Mouse (Mus musculus) bone marrow, adult 2 months (tissue): ENCODE results near the gene Pcsk2. TPM values are rescaled to one million over a fixed set of nuclear protein-coding genes. Genes with fewer than 3 reads are reported as not detected.

ENCODE experiments used
- H3K27ac ChIP-seq: fragments of 200-500 bp; 2 replicates; pipeline ENCODE4 v1.5.1; 2012; ENCODE audit warnings: low read depth, mild to moderate bottlenecking, control low read depth, inconsistent platforms, low read length; ENCODE audit not compliant: control insufficient read depth, poor library complexity, insufficient read depth
- H3K4me1 ChIP-seq: fragments of 200-500 bp; 2 replicates; pipeline ENCODE4 v1.6.1; 2011; ENCODE audit warnings: low read length; ENCODE audit not compliant: control insufficient read depth, insufficient read depth
- H3K4me3 ChIP-seq: fragments of 200-500 bp; replicated peaks from 2 replicates; pipeline ENCODE3; 2011; ENCODE audit warnings: mild to moderate bottlenecking, low read depth, low read length, control low read depth; ENCODE audit not compliant: control insufficient read depth
- CTCF ChIP-seq: fragments of 200-500 bp; IDR thresholded peaks from 2 replicates; pipeline ENCODE4 v1.5.1; 2011; ENCODE audit warnings: low read length, control low read depth; ENCODE audit not compliant: control insufficient read depth, insufficient read depth
- POLR2A ChIP-seq: fragments of 200-500 bp; IDR thresholded peaks from 2 replicates; pipeline ENCODE4 v1.6.1; 2011; ENCODE audit warnings: low read depth, mild to moderate bottlenecking, control low read depth, low read length, borderline replicate concordance; ENCODE audit not compliant: control insufficient read depth
- WGBS: fragments of 180-500 bp; shearing (Covaris S2); methylation state at CpG from one replicate; pipeline ENCODE4 v1.1.7; 2018; 5-methylcytosine and 5-hydroxymethylcytosine counted together
- polyA plus RNA-seq: library from polyadenylated mRNA; stranded (reverse); fragments of >200 nt; gene quantifications from 2 replicates; pipeline ENCODE4 v1.2.4, GENCODE M21; 2011; ENCODE audit warnings: low replicate concordance; ENCODE audit not compliant: missing spikeins, insufficient read depth, insufficient read length

Gene Pcsk2
- polyA plus RNA-seq, 1 experiment = 0.97 TPM

DNA sequence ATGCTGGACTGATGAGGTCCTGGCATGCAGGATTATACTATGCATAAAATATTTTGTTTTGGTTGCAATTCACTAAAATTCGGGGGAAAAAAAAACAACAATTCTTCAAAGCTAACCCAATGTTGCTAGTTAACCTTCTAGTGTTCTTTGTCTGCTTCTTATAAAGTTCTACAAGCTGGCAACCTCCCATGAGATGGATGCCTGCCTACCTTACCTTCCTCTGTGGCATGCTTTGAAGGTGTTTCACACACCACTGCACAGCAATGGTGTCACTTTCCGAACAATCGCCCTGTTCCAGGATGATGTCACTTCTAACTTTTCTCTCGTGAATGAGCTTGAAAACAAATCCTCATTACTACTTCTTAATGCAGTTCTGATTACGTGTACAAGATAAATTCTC, 68.8 kb downstream of the Pcsk2 start:
- Histone ChIP-seq H3K4me1 (no peaks in the 10 kb centered on the region), H3K27ac (no peak overlapping the region), H3K4me3 (no peak overlapping the region)
- WGBS = 71% methylated on average over 5 of the region's 5 CpGs
- TF ChIP-seq POLR2A (no peak), CTCF (no peak)

- Histone ChIP-seq H3K4me1 (no peaks in the 10 kb centered on the region), H3K4me3 (no peak overlapping the region), H3K27ac (no peak overlapping the region)
- TF ChIP-seq CTCF (no peak), POLR2A (no peak)
- WGBS = 54% methylated on average over 3 of the region's 3 CpGs
These were observed 75.0 kb downstream of the Pcsk2 start for GRCm38 (mm10) chr2:143620916-143621315.

GRCm38 (mm10) chr2:143623916-143624315, 78.0 kb downstream of the Pcsk2 start:
- H3K4me1 ChIP-seq = no peaks in the 10 kb centered on the region
- 48% methylated on average over 3 of the region's 3 CpGs for WGBS
- H3K27ac ChIP-seq = no peak overlapping the region
- H3K4me3 ChIP-seq = no peak overlapping the region
- TF ChIP-seq CTCF (no peak), POLR2A (no peak)

DNA sequence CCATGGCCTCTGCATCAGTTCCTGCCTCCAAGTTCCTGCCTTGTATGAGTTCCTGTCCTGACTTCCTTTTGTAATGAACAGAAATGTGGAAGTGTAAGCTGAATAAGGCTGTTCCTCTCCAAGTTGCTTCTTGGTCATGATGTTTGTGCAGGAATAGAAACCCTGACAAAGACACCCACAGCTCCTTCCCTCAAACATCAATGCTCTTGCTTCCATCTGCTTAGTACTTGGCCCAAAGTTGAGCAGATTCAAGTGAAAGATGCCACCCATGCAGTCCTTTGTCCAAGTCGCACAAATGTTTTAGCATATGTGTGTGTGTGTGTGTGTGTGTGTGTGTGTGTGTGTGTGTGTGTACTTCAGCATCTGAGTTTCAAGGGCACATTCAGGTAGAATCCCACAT, 97.3 kb downstream of the Pcsk2 start:
- no peaks in the 10 kb centered on the region for H3K4me1 ChIP-seq
- no peak for TF ChIP-seq CTCF
- no peak for TF ChIP-seq POLR2A
- no peak overlapping the region for H3K4me3 ChIP-seq
- no peak overlapping the region for H3K27ac ChIP-seq
- 79% methylated on average over 1 of the region's 1 CpGs for WGBS

DNA sequence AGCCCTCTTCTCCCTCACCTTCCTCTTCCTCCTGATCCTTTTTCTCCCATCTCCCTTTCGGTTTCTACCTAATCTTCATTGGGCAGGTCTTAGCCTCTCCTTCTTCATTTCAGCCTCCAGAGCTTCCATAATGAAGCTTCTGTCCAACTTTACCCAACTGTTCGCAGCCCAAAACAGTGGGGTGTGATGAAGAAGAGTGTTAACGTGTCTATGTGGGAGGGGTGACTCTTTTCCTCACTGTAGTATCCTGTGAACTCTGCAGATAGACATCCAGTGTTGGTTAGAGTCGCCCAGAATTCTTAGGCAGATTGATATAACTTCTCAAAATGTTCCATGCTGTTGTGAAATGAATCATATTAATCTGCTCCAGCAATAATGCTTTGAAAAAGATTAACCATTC, 98.4 kb downstream of the Pcsk2 start:
- Histone ChIP-seq H3K27ac (no peak overlapping the region), H3K4me3 (no peak overlapping the region), H3K4me1 (no peaks in the 10 kb centered on the region)
- TF ChIP-seq POLR2A (no peak), CTCF (no peak)
- 62% methylated on average over 4 of the region's 4 CpGs for WGBS

DNA sequence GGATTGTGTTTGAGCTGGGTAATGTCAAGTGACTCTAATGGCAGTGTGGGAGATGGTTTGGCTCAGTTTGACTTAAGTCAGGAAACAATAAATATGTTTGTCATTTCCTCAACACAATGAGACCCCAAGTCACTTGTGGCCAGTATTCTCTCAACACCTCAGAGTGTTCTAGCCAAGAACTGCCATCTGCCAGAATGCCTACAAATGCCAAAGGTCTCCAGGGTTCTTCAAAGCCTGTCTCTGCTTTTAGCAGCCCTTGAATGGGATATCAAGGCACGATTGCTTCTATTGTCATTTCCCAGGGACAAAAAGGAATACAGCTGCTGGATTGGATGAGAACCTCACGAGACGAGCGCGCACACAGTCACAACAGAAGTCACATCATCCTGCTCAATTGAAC, 100.0 kb downstream of the Pcsk2 start:
- WGBS = 73% methylated on average over 5 of the region's 5 CpGs
- no peak overlapping the region for H3K4me3 ChIP-seq
- TF ChIP-seq CTCF = no peak
- TF ChIP-seq POLR2A = no peak
- H3K4me1 ChIP-seq = no peaks in the 10 kb centered on the region
- no peak overlapping the region for H3K27ac ChIP-seq

DNA sequence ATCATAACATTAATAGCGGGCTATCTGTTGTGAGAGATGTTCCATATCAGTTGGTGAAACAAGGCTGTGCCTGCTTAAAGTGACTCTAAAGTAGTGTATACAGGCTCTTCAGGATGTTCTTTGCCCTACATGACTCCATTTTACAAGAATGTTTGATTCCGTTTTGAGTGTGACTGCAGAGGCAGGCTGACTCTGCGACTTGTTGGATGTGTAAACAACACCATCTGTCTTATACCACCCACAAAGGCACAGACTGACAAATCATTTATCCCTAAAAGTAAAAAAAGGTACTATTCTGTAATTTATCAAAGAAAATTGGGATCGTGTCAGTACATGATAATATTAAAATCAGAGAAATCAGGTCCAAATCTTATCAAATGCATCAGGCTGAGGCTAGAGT, 108.7 kb downstream of the Pcsk2 start:
- no peaks in the 10 kb centered on the region for H3K4me1 ChIP-seq
- no peak for TF ChIP-seq CTCF
- 76% methylated on average over 4 of the region's 4 CpGs for WGBS
- no peak overlapping the region for H3K4me3 ChIP-seq
- H3K27ac ChIP-seq = no peak overlapping the region

GRCm38 (mm10) chr2:143656968-143657367, 111.0 kb downstream of the Pcsk2 start:
- Histone ChIP-seq H3K27ac (no peak overlapping the region), H3K4me1 (no peaks in the 10 kb centered on the region), H3K4me3 (no peak overlapping the region)
- no peak for TF ChIP-seq POLR2A
- no peak for TF ChIP-seq CTCF
- WGBS = 54% methylated on average over 4 of the region's 4 CpGs

DNA sequence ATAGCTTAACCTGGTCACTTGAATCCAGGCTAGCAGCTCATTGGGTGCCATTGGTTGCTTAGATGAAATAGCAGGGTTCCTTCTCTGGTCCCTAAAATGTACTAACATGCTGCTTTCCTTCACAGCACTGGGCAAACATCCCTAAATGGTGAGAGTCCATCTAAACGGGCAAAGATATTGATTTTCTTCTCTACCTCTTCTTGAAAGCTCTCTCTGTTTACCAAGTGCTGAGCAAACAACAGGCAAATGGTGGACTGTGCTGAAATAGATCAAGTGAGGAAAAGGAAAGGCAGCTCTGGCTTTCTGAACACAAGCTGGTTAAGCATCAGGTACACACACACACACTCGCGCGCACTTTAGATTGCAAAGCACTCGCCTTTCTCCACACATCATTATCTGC, 120.8 kb downstream of the Pcsk2 start:
- TF ChIP-seq CTCF (no peak), POLR2A (no peak)
- no peak overlapping the region for H3K27ac ChIP-seq
- no peak overlapping the region for H3K4me3 ChIP-seq
- no peaks in the 10 kb centered on the region for H3K4me1 ChIP-seq
- 85% methylated on average over 5 of the region's 5 CpGs for WGBS
